Mouse (Mus musculus) heart, postnatal 0 days (tissue): ENCODE measurements at regions not wholly inside any gene's neighbourhood (a gene's known extent, or its start where the extent isn't known, plus 50 kb on each side); places are given as distances from the start of the nearest gene placed in this dataset.

Experiments used
- CTCF ChIP-seq: IDR thresholded peaks from 2 replicates; pipeline ENCODE4 v1.5.1; 2016; ENCODE audit warnings: antibody characterized with exemption, control low read depth, low read depth
- EP300 ChIP-seq: IDR thresholded peaks from 2 replicates; pipeline ENCODE4 v1.6.1; 2016; ENCODE audit warnings: antibody characterized with exemption, low read depth

DNA sequence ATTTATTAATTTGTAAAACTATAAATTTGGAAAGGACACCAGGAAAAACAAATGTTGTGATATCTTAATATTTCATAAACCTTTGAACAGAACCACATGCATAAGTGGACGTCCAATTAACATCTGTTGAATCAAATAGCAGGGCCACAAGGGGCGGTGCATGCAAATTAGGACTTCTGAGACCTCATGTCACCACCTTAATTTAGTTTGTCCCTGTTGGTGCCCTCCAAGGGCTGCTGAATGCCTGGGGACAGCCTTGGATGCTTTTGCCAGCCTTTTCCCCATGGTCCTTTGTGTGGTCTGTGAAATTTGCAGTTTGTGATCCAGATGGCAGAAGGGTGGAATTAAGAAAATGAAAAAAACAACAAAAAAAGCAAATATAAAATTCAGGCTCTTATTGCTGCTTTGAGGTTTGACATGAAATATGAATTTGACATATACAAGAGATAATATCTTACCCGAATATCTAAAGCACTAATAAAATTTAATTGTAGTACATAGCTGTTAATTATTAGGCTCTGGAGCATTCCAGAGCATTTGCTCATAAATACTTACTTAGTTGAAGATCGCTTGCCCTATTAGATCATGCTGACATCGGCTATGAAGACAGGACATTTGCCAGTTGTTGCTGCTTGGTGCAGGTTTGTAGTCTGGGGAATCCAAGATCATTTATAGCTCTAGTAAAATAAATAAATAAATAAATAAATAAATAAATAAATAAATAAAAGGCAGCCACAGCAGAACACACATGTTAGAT, 114.9 kb upstream of the Nectin3 start:
- no peak for TF ChIP-seq CTCF
- no peak for TF ChIP-seq EP300
